Mouse (Mus musculus): ENCODE results near the gene Vmn2r39. TPM values are rescaled to one million over a fixed set of nuclear protein-coding genes. Genes with fewer than 3 reads are reported as not detected.
"Not testable (repeated sequence)": the region's sequence is repeated elsewhere in the genome, so short reads cannot be mapped to it uniquely, and the experiment has no call there.

Gene Vmn2r39
- not detected in 2 replicates for polyA plus RNA-seq (2015; fragmentation: Nextera tagmentation; extraction: Ambion mirVana)

GRCm38 (mm10) chr7:9030698-9031097 lies at the start of gene Vmn2r39:
Gene Vmn2r39 (minus strand): TSS chr7:9030798.
- not testable (repeated sequence) for H3K4me3 ChIP-seq (replicated peaks; ENCODE audit: low read length); H3K4me2 ChIP-seq (ENCODE audit: low read length); H3K36me3 ChIP-seq (ENCODE audit: control insufficient read depth, insufficient read depth); H3K9me3 ChIP-seq (ENCODE audit: control insufficient read depth, low read length); H3K27me3 ChIP-seq (replicated peaks; ENCODE audit: control insufficient read depth, insufficient read depth, low read length); H3K27ac ChIP-seq (ENCODE audit: low read length); H3K4me1 ChIP-seq (replicated peaks; ENCODE audit: control insufficient read depth, insufficient read depth, low read length); ATAC-seq; H3K9ac ChIP-seq (replicated peaks; ENCODE audit: low read depth, low read length)

GRCm38 (mm10) chr7:9065353-9065752 lies 34.8 kb upstream of the Vmn2r39 start:
- not testable (repeated sequence) for H3K4me2 ChIP-seq (ENCODE audit: low read length); ATAC-seq
- 74% methylated on average over 4 of the region's 4 CpGs for WGBS

More at GRCm38 (mm10) chr7:9065353-9065752, 34.8 kb upstream of the Vmn2r39 start:
- H3K36me3 ChIP-seq (ENCODE audit: control insufficient read depth, insufficient read depth); H3K27ac ChIP-seq (ENCODE audit: low read length); H3K4me3 ChIP-seq (replicated peaks; ENCODE audit: low read length); H3K27me3 ChIP-seq (replicated peaks; ENCODE audit: control insufficient read depth, insufficient read depth, low read length); H3K9ac ChIP-seq (replicated peaks; ENCODE audit: low read depth, low read length); H3K9me3 ChIP-seq (ENCODE audit: control insufficient read depth, low read length); H3K4me1 ChIP-seq (replicated peaks; ENCODE audit: control insufficient read depth, insufficient read depth, low read length): not testable (repeated sequence)

Other genes starting within 250 kb of the Vmn2r39 start
- gene Vmn2r40, start 99.4 kb downstream of the Vmn2r39 start, polyA plus RNA-seq (2015; fragmentation: Nextera tagmentation; extraction: Ambion mirVana): not detected in 2 replicates
- gene Vmn2r38, start 67.1 kb upstream of the Vmn2r39 start, polyA plus RNA-seq (2015; fragmentation: Nextera tagmentation; extraction: Ambion mirVana): not detected in 2 replicates
- not detected in 2 replicates for gene Vmn2r37, start 192.9 kb upstream of the Vmn2r39 start, polyA plus RNA-seq (2015; fragmentation: Nextera tagmentation; extraction: Ambion mirVana)